ENCODE assay signal across 8 mouse cellular contexts in genomic region chr5:112215801-112216251, GRCm38 (mm10). TPM values are rescaled to one million over a fixed set of nuclear protein-coding genes. Genes with fewer than 3 reads are reported as not detected.
A peak's percentile ranks its signal among the peaks of the same experiment; 100 is the strongest.
DNase-seq lines count a peak whose midpoint lies in the region; ATAC-seq and TF ChIP-seq lines count a peak whose summit lies in the region.

No protein-coding gene starts in this region.

- TF ChIP-seq POLR2A in thymus, adult 2 months (IDR thresholded peaks at IDR 0.05; ENCODE audit: control insufficient read depth, extremely low read depth, insufficient read depth, low read length, poor library complexity) = no peak

- no peak overlapping the region for H3K4me3 ChIP-seq in heart, embryonic 13.5 days
- H3K4me3 ChIP-seq in forebrain, postnatal 0 days (ENCODE audit: low read depth, low read length) = no peak overlapping the region
- peak overlapping the region; percentile 1; the same call in 1 of the 2 replicates for H3K4me3 ChIP-seq in limb, embryonic 15.5 days
- no peak overlapping the region for H3K4me3 ChIP-seq in thymus, adult 2 months (ENCODE audit: control insufficient read depth, insufficient read depth, low read length)

- DNase-seq in heart, postnatal 25 days (ENCODE audit: low spot score) = no peak
- DNase-seq in brain, adult 2 months (ENCODE audit: low read depth, low spot score) = peak; percentile 67
- peak; percentile 61 for DNase-seq in forebrain, postnatal 0 days
- DNase-seq in thymus, postnatal 25 days = no peak
- no peak for DNase-seq in gastrocnemius, adult 18-20 months (ENCODE audit: low spot score)
- DNase-seq in thymus, adult 2 months = no peak

- ATAC-seq in heart, embryonic 13.5 days (ENCODE audit: extremely low read depth, insufficient number of reproducible peaks, low FRiP score, low TSS enrichment) = no peak
- peak; percentile 2; the same call in 1 of the 2 replicates for ATAC-seq in forebrain, postnatal 0 days
- ATAC-seq in limb, embryonic 15.5 days (ENCODE audit: insufficient number of reproducible peaks, low FRiP score, low TSS enrichment, low read depth) = no peak

- H3K4me2 ChIP-seq in heart, embryonic 13.5 days = peak overlapping the region; percentile 14
- H3K4me2 ChIP-seq in forebrain, postnatal 0 days (ENCODE audit: low read depth) = peak overlapping the region; percentile 29
- H3K4me2 ChIP-seq in limb, embryonic 15.5 days = peak overlapping the region; percentile 20

- H3K27ac ChIP-seq in heart, embryonic 13.5 days (replicated peaks) = peak overlapping the region; percentile 30; the same call in 1 of the 2 replicates
- peak overlapping the region; percentile 76 for H3K27ac ChIP-seq in forebrain, postnatal 0 days (ENCODE audit: low read depth, low read length)
- H3K27ac ChIP-seq in limb, embryonic 15.5 days = peak overlapping the region; percentile 58
- H3K27ac ChIP-seq in thymus, adult 2 months (ENCODE audit: control insufficient read depth, insufficient read depth, low read length) = no peak overlapping the region

- peaks cover 58% of the 10 kb centered on the region for H3K27me3 ChIP-seq in heart, embryonic 13.5 days (replicated peaks)
- no peaks in the 10 kb centered on the region for H3K27me3 ChIP-seq in forebrain, postnatal 0 days (ENCODE audit: insufficient read depth, low read length)
- peaks cover 7% of the 10 kb centered on the region; the same call in 1 of the 2 replicates for H3K27me3 ChIP-seq in limb, embryonic 15.5 days
- no peaks in the 10 kb centered on the region for H3K27me3 ChIP-seq in thymus, adult 2 months (ENCODE audit: control insufficient read depth, insufficient read depth, low read length)

- H3K9ac ChIP-seq in heart, embryonic 13.5 days = no peak overlapping the region
- peak overlapping the region; percentile 28 for H3K9ac ChIP-seq in forebrain, postnatal 0 days
- no peak overlapping the region for H3K9ac ChIP-seq in limb, embryonic 15.5 days

- peaks cover 28% of the 10 kb centered on the region for H3K4me1 ChIP-seq in heart, embryonic 13.5 days
- H3K4me1 ChIP-seq in forebrain, postnatal 0 days (ENCODE audit: insufficient read depth) = peaks cover 25% of the 10 kb centered on the region
- H3K4me1 ChIP-seq in limb, embryonic 15.5 days = peaks cover 27% of the 10 kb centered on the region
- H3K4me1 ChIP-seq in thymus, adult 2 months (replicated peaks; ENCODE audit: control insufficient read depth, insufficient read depth, low read length) = peaks cover 9% of the 10 kb centered on the region

- H3K9me3 ChIP-seq in heart, embryonic 13.5 days = no peaks in the 10 kb centered on the region
- H3K9me3 ChIP-seq in forebrain, postnatal 0 days (ENCODE audit: low read length) = no peaks in the 10 kb centered on the region
- no peaks in the 10 kb centered on the region for H3K9me3 ChIP-seq in limb, embryonic 15.5 days

- intact Hi-C loops in heart, postnatal 25 days (cut with DNase I) = loop anchor here (2.0 kb wide), 1 partner anchor 213 kb away; no protein-coding TSS in a partner anchor

- WGBS in heart, embryonic 13.5 days = 41% methylated on average over 9 of the region's 9 CpGs
- WGBS in forebrain, postnatal 0 days = 19% methylated on average over 9 of the region's 9 CpGs
- 33% methylated on average over 9 of the region's 9 CpGs for WGBS in limb, embryonic 15.5 days
- 71% methylated on average over 9 of the region's 9 CpGs for WGBS in thymus, adult 2 months

- no peak for TF ChIP-seq CTCF in forebrain, postnatal 0 days (IDR thresholded peaks at IDR 0.05; ENCODE audit: low read depth)
- TF ChIP-seq CTCF in thymus, adult 2 months (IDR thresholded peaks at IDR 0.05; ENCODE audit: borderline replicate concordance, control insufficient read depth, extremely low read depth, insufficient read depth, low read length, poor library complexity) = no peak

- no peaks in the 10 kb centered on the region for H3K36me3 ChIP-seq in heart, embryonic 13.5 days
- peaks cover 21% of the 10 kb centered on the region for H3K36me3 ChIP-seq in forebrain, postnatal 0 days (ENCODE audit: insufficient read depth)
- H3K36me3 ChIP-seq in limb, embryonic 15.5 days = no peaks in the 10 kb centered on the region; the same call in 1 of the 2 replicates
- H3K36me3 ChIP-seq in thymus, adult 2 months (ENCODE audit: control insufficient read depth, insufficient read depth, low read length) = no peaks in the 10 kb centered on the region

RNA-seq across cellular contexts. Expression of gene Cryba4, which starts 36.5 kb away (rescaled TPM):
- 1.6 and 1.9 TPM in 2 replicates for polyA plus RNA-seq in heart, embryonic 13.5 days (2015; fragmentation: Nextera tagmentation; extraction: Ambion mirVana)
- 10 to 100 TPM in 1 of 2 experiments, 1 to 10 TPM in 1; 8.9 to 10.3 TPM for total RNA-seq in heart, postnatal 25 days (2021)
- 2.5 TPM in 1 of 2 replicates, not detected in the other for total RNA-seq in forebrain, postnatal 0 days (2014; rRNA removed)
- polyA plus RNA-seq in forebrain, postnatal 0 days (2015; fragmentation: Nextera tagmentation; extraction: Ambion mirVana) = 2.4 and 2.6 TPM in 2 replicates
- polyA plus RNA-seq in limb, embryonic 15.5 days (2015; fragmentation: Nextera tagmentation; extraction: Ambion mirVana) = 1.5 and 1.6 TPM in 2 replicates
- under 1 TPM; 0.57 to 0.68 TPM for total RNA-seq in gastrocnemius, adult 18-20 months (2021)
- 0.41 and 3.1 TPM in 2 replicates for polyA plus RNA-seq in thymus, adult 2 months (2012; rRNA removed)

RNA-seq across cellular contexts. Expression of gene Crybb1, which starts 39.8 kb away (rescaled TPM):
- polyA plus RNA-seq in heart, embryonic 13.5 days (2015; fragmentation: Nextera tagmentation; extraction: Ambion mirVana) = 1.2 and 2.2 TPM in 2 replicates
- 1 to 10 TPM; 2.5 to 2.9 TPM for total RNA-seq in heart, postnatal 25 days (2021)
- 5.0 and 6.3 TPM in 2 replicates for total RNA-seq in forebrain, postnatal 0 days (2014; rRNA removed)
- 10.4 and 10.8 TPM in 2 replicates for polyA plus RNA-seq in forebrain, postnatal 0 days (2015; fragmentation: Nextera tagmentation; extraction: Ambion mirVana)
- polyA plus RNA-seq in limb, embryonic 15.5 days (2015; fragmentation: Nextera tagmentation; extraction: Ambion mirVana) = 2.6 and 3.6 TPM in 2 replicates
- total RNA-seq in gastrocnemius, adult 18-20 months (2021) = 1 to 10 TPM; 1.2 to 1.9 TPM
- 0.15 and 0.40 TPM in 2 replicates for polyA plus RNA-seq in thymus, adult 2 months (2012; rRNA removed)

Comparison
In these comparisons a context has a peak if more than half of its experiments do, and no peak if none do; other contexts are left out.
1. DNase-seq: peak in brain, adult 2 months (single experiment) and forebrain, postnatal 0 days (single experiment); none in heart, postnatal 25 days (single experiment), thymus, postnatal 25 days (single experiment), gastrocnemius, adult 18-20 months (single experiment) and thymus, adult 2 months (single experiment).
2. Peak in every context shown above with its lines, with median percentiles within 50 percentile points of each other: H3K4me2 ChIP-seq.